Mouse (Mus musculus): ENCODE results near the gene Tuba1a.
A peak's percentile ranks its signal among the peaks of the same experiment; 100 is the strongest.

DNA sequence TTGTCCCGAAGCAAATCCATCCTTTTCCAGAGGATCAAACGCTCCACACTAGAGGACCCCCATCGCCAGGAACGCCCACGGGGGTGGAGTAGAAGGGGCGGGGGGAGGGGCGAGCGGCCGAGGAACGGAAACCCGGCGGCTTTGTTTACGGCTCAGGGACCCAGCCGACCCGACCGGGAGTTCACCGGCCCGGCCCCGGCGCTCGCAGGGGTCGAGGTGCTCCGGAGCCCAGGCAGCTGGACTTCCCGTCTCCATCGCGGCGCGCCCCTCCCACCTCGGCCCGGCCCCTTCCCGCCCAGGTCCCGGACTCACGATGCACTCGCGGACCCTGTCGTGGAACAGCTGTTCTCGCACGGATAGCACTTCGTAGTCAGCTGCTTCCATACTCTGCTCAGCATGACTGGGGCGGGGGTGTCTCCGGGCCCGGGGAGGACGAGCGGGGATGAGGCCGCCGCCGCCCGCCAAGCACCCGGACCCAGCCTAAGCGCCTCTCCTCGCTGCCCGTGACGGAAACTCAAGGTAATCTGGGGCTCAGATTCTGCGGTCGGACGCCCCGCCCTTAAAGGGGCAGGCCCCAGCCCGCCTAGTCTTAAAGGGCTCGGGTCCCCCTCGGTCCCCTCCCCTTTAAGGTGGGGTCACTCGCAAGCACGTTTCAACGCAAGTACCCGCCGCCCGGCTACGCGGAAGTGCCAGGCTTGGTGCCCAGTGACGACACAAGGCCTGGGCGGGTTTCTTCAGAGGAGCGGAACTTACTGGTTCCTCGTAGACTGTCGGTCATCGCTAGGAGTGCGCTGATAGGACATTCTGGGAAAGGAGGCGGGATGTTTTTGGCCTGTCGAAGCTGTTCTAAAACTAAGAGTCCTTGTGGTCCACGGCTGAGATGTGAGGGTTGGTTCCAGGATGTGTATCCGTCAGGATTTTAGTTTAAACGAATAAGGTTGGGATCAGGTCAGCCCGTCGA is 35.7 kb downstream of the Tuba1a start, which contains the start of gene Lmbr1l:
- TF ChIP-seq POLR2A (IDR thresholded peaks at IDR 0.05; ENCODE audit: insufficient read depth, low read depth, low read length) (peak; percentile 1; the same call in 1 of the 2 replicates), CTCF (IDR thresholded peaks at IDR 0.05; ENCODE audit: insufficient read depth, low read depth, low read length) (no peak)

Measured in olfactory bulb, adult 2 months (tissue).